Mouse (Mus musculus): ENCODE measurements around the gene Npas2. TPM values are rescaled to one million over a fixed set of nuclear protein-coding genes. Genes with fewer than 3 reads are reported as not detected.

Npas2 gene
- total RNA-seq, 4 experiments from 2014 or later: 0.92 to 1.9 (median 1.6) TPM

GRCm38 (mm10) chr1:39212982-39213381 lies 19.5 kb downstream of the Npas2 start:
- no peak for DNase-seq (ENCODE audit: low spot score)

- DNase-seq (ENCODE audit: low spot score): no peak
These were observed 24.1 kb downstream of the Npas2 start for GRCm38 (mm10) chr1:39217584-39217983.

- peak; percentile 41 for DNase-seq (ENCODE audit: low spot score)
These were observed 34.9 kb downstream of the Npas2 start for GRCm38 (mm10) chr1:39228401-39228800.

GRCm38 (mm10) chr1:39230021-39230420 lies 36.5 kb downstream of the Npas2 start:
- no peak for DNase-seq (ENCODE audit: low spot score)

GRCm38 (mm10) chr1:39234815-39235449 lies 41.4 kb downstream of the Npas2 start:
- DNase-seq (ENCODE audit: low spot score): peak; percentile 26

GRCm38 (mm10) chr1:39237503-39238255 lies 44.1 kb downstream of the Npas2 start:
- no peak for DNase-seq (ENCODE audit: low spot score)

- no peak for DNase-seq (ENCODE audit: low spot score)
These were observed 47.5 kb downstream of the Npas2 start for GRCm38 (mm10) chr1:39240860-39241584.

- no peak for DNase-seq (ENCODE audit: low spot score)
These were observed 51.2 kb downstream of the Npas2 start for GRCm38 (mm10) chr1:39244726-39245125.

- no peak for DNase-seq (ENCODE audit: low spot score)
These were observed 58.1 kb downstream of the Npas2 start for GRCm38 (mm10) chr1:39251679-39252078.

- no peak for DNase-seq (ENCODE audit: low spot score)
These were observed 60.2 kb downstream of the Npas2 start for GRCm38 (mm10) chr1:39253771-39254170.

- DNase-seq (ENCODE audit: low spot score): no peak
These were observed 62.5 kb downstream of the Npas2 start for GRCm38 (mm10) chr1:39256051-39256450.

GRCm38 (mm10) chr1:39256513-39257330 lies 63.2 kb downstream of the Npas2 start:
- peak; percentile 43 for DNase-seq (ENCODE audit: low spot score)

- no peak for DNase-seq (ENCODE audit: low spot score)
These were observed 63.7 kb downstream of the Npas2 start for GRCm38 (mm10) chr1:39257331-39257594.

- DNase-seq (ENCODE audit: low spot score): no peak
These were observed 66.1 kb downstream of the Npas2 start for GRCm38 (mm10) chr1:39259668-39260067.

- no peak for DNase-seq (ENCODE audit: low spot score)
These were observed 66.8 kb downstream of the Npas2 start for GRCm38 (mm10) chr1:39260183-39260978.

GRCm38 (mm10) chr1:39266843-39267512 lies 73.4 kb downstream of the Npas2 start:
- no peak for DNase-seq (ENCODE audit: low spot score)

GRCm38 (mm10) chr1:39272976-39273375 lies 79.4 kb downstream of the Npas2 start:
- no peak for DNase-seq (ENCODE audit: low spot score)

- DNase-seq (ENCODE audit: low spot score): peak; percentile 45
These were observed 86.9 kb downstream of the Npas2 start for GRCm38 (mm10) chr1:39280391-39280790.

- DNase-seq (ENCODE audit: low spot score): peak; percentile 17
These were observed 87.7 kb downstream of the Npas2 start for GRCm38 (mm10) chr1:39280989-39281875.
